Mouse (Mus musculus) c-Kit-positive CD71-negative TER-119-negative erythroid progenitor cells, embryonic 14.5 days (primary cell): ENCODE measurements around the gene Bach2.

Source experiments
- DNase-seq: peaks from one replicate; pipeline ENCODE4 v3.0.0-alpha.2; 2013; ENCODE audit warnings: low read depth

Bach2 gene

DNA sequence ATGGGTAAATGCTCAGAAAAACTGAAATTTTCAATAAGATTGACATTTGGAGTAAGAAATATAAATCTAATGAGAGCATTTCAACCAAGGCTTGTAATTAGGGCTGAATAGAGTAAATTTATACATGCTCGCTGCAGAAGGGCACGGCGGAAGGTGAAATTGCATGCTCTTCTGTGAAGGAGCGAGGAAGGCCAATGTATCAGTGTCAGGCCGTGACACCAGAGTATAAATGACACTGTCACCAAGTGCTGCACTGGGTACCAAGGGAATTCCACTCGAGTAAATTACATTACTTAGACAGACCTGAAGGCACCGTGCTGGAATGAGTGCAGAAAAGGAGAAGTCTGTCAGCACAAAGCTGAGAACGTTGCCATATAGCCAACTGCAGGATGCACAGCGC lies 190.1 kb downstream of the Bach2 start:
- no peak for DNase-seq

DNA sequence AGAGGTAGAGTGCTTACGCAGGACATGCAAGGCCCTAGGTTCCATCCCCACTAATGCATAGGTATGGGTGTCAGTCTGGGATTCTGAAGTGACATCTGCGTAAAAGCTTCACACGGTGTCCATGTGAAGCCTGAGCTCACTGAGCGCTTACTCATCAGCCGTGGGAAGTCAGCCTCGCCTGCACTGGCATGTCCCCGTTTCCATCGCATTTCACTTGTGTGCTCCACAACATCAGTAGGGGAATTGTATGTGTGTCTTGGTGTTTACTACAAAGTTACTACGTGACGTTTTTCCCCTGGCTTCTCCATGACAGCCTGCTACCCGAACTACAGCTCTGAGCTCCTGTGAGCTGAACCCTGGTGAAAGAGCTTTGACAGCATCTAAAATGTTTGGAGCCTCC lies 191.5 kb downstream of the Bach2 start:
- no peak for DNase-seq

DNA sequence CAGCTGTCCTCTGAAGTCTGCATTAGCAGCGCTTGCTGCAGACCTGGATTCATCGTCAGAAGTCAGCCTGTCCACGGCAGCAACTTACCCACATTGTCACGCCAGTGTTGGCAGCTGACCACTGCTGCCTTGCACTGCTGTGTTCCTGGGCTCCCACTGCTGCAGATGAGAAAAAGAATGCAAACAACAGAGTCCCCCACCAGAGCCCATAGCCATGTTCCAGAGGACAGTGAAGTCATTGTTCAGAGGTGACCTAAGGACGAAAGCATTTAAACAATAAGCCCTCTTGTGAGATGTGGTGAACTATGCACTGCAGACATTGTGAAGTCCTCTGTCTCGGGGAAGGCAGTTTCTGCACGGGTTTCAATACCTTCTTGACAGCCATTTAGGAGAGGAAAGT lies 192.4 kb downstream of the Bach2 start:
- no peak for DNase-seq

DNA sequence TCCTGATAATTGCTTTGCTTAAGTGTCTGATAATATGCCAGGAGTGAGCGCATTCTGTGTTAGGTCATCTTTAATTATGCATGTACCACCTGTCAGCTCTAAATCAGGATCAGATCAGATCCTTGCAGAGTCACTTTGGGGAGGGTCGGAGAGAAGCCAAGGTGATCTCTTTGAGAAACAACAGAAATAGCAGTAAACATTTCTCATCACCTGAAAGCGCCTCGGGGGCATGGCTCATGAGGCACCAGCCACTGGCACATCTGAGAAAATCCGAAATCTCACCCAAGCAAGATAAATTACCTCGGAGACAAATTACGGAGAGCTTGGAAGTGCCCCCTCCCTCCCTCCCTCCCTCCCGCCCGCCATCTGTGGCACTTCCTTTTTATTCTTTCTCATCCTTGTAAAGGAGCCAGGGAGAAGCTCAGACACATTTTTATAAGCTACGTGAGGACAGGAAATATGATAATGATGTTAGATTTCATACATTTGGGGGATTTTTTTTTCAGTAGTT lies 193.7 kb downstream of the Bach2 start:
- DNase-seq = no peak

DNA sequence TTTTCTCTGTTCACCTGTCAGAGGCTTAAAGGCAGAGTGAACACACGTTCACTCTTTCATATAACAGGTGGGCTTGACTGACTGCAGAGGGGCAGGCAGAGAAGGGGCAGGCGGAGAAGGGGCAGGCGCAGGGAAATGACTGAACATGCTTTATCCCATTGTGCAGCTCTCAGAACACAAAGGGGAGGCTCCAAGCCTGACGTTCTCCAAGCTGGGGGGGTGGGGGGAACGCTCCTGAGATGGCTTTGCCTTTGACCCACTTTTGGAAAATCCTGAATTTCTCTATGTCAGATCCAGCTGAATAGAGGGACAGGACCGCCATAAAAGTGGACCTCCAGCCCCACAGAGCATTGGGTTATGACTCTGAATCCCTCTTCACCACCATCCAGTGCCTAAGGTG lies 194.3 kb downstream of the Bach2 start:
- no peak for DNase-seq

DNA sequence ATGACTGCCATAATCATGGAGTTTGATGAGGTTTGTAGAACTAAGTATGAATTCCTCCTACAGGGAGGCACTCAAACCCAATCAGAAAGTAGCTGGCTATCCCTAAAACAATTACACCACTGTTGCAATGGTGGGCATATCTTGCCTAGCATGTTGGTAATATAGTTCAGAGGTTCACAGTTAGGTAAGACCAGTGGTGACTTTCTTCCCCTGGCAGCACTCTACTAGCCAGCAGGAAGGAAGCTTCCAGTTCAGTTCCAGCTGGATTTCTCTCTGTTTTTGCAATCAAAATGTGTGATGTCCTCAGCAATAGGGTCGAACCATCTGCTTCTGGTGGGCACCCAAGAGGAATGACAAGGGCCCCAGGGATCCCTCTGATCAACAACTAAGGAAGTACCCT lies 196.0 kb downstream of the Bach2 start:
- DNase-seq = no peak

GRCm38 (mm10) chr4:32439974-32440739 lies 201.6 kb downstream of the Bach2 start:
- DNase-seq = no peak

- no peak for DNase-seq
Observed at GRCm38 (mm10) chr4:32440740-32441072, 202.1 kb downstream of the Bach2 start.

- DNase-seq = no peak
Observed at GRCm38 (mm10) chr4:32444671-32445196, 206.1 kb downstream of the Bach2 start.

GRCm38 (mm10) chr4:32447850-32448249 lies 209.2 kb downstream of the Bach2 start:
- DNase-seq = no peak

DNA sequence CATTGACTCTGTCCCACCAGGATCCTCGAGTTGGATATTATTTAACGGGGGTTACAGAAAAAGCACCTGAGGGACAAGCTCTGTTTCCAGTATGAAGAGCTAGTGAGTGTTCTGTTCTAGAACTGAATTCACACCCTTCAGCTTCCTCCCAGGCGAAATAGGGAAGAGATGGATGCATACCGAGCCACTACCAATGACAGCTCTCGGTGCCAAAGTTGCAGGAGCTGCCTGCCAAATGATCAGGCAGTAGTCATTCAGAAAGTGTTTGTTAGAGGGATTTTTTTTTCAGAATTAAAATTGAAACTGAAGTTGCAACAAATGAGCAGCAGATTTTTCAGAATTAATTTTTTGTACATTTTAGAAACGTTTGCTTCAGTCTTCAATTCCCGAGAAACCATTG lies 223.4 kb downstream of the Bach2 start:
- no peak for DNase-seq

DNA sequence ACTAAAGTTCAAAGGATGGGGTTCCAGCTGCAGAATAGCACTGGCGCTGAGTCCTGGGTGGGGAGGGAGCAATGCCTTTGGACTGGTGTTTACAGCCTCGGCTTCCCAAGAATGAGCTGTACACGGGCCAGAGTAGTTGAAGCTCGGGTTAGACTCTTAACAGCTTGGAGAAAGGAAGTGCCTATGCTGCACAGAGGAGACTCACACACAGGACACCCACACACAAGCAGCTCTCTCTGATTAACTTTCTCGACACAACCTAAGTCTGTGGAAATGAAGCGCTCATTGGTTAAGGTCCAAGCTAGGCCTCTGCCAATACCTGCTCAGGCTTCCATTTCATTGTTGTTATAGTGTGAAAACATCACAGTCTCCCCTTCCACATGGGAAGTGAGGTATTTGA lies 224.5 kb downstream of the Bach2 start:
- DNase-seq = no peak

- DNase-seq = no peak
Observed at GRCm38 (mm10) chr4:32464540-32464939, 225.9 kb downstream of the Bach2 start.

DNA sequence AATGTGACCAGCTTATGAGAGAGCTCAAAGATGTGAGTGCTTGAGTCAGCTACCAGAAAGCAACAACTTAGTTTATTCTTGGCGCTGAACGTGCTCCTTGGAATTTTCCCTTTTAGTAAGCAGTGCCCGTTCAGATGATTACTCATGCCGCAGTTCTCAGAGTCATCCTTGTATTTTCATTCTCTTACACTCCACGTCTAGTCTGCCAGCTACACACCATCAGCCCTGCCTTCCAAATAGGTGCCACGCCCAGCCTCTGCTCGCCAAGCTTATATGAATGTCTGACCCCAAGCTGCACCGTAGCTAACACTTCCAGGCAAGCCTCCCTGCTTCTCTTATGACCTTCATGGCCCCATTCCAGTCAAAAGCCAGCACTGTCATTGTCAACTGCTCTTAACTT lies 227.4 kb downstream of the Bach2 start:
- no peak for DNase-seq

DNA sequence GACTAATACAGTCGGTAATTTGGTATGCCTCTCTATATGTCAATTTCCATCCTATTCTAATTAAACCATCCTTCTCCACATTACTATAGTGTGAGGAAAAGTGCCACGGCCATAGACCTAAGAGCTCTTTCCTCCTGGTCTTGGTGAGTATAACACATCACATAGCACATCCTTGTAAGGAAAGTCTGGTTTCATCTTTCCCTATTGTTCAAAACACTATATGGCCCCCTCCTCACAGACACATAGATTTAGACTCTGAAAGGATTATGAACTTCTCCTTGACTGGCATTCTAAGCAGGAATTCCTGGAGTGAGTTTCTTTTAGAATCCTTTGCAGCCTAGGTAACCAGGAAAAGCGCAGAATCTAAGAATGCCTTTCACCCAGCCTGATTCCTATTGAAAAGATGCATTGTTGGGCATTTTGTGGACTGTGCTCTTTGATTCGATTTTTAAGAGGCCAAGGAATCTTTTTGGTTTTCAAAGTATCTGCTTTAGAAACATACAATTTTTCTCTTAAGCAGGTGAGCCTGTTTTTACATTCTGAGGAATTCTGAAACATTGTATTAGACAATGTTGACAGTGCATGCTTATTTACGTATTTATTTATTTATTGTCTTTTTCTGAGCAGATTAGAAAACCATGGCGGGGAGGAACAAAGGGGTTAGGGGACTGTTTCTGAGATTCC lies 239.5 kb downstream of the Bach2 start:
- no peak for DNase-seq

- no peak for DNase-seq
Observed at GRCm38 (mm10) chr4:32479231-32479630, 240.6 kb downstream of the Bach2 start.

GRCm38 (mm10) chr4:32479801-32480700 lies 241.4 kb downstream of the Bach2 start:
- DNase-seq = no peak

DNA sequence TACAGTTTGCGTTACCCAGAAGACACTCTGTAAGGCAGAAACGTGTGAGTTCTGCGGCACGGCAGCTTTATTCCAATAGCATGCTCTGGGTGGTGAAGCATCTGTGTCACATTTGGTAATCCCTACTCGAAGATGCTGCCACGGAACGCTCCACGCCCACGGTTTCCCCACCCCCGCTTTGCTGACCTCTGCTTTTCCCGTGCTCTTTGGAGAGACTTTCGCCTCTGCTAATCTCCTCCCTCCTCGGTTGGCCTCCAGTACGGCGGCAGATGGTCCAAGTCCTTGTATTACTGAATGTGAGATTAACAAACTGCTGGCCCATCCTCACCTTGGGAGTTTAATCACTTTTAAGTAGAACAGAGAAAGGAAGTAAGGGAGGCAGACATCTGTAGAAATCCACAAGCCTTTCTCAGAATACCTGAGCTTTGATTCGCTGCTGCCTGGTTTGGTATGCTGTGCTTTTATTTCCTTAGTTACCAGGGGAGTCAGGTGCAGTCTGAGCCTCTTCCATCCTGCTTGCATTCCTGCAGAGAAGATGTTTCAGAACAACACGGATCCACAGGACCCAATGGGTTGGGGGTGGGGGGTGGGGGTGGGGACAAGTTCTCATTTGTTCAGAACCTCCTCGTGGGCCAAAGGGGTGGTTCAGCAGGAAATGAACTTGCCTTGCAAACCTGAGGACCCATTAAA lies 242.9 kb downstream of the Bach2 start:
- no peak for DNase-seq

DNA sequence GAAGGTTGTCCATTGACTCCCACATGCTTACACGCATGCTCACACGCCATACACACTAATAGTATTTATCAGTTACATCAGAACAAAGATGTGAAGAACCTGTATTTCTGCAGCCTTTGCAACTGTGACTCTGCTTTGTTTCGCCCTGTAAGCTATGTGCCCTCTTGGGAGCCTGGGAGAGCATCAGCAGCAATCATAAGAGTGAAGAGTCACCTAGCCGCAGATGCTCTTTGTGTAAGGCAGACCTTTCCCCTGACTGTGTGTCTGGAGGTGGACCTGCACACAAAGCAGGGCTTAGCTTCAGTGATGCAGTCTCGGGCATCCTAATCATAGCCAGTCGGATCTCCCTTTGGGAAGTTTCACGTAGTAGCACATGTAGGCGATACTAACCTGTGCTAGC lies 243.5 kb downstream of the Bach2 start:
- no peak for DNase-seq

DNA sequence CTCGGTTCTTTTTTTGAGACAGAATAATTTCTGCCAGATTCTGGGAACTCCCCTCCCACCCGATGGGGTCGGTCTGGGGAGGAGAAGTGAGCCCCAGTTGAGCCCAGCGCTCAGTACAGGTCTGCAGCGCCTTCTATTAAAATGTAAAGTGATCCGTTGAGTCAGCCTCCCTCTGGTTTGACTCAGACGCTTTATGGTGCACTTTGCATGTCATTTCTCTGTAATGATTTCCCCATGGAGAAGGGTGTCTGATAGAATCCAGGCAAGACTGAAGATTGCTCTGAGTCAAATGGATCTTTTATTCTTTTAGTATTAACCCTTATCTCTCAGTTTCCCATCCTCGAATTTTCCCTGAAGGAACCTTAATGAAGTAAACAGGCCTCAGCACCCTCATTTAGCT lies 244.3 kb downstream of the Bach2 start:
- DNase-seq = no peak

DNA sequence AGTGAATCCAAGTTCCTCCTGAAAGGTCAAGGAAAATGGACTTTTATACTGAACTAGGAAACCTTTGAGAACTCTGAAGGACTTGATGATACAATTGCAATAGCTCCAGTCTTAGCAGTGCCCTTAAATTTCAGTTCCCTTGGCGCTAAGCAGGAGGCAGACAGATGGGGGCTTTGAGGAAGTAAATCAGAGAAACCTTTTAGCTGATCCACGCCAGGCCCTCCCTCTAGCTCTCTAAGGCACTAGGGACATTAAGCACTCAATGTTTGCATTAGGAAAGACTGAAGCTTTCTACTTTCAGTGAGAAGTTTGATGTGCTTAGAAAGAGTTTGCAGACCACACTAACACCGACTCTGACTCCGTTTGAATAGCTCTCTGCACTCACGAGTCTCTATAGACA lies 247.2 kb downstream of the Bach2 start:
- DNase-seq = no peak
